Mouse (Mus musculus) bone marrow macrophage, adult 2 months (primary cell): Measurements from ENCODE around the gene Folr2. TPM values are rescaled to one million over a fixed set of nuclear protein-coding genes. Genes with fewer than 3 reads are reported as not detected.

Source experiments
- H3K27ac ChIP-seq: 2 replicates; pipeline ENCODE4 v1.5.1; 2012; ENCODE audit warnings: low read depth, low read length; ENCODE audit not compliant: insufficient read depth
- H3K4me1 ChIP-seq: 2 replicates; pipeline ENCODE4 v1.6.1; 2012; ENCODE audit warnings: low read length; ENCODE audit not compliant: control insufficient read depth, insufficient read depth
- H3K4me3 ChIP-seq: 2 replicates; pipeline ENCODE4 v1.5.1; 2012; ENCODE audit warnings: mild to moderate bottlenecking, low read length, moderate library complexity; ENCODE audit not compliant: insufficient read depth
- CTCF ChIP-seq: IDR thresholded peaks from 2 replicates; pipeline ENCODE4 v1.5.1; 2012; ENCODE audit warnings: low read depth, mild to moderate bottlenecking, low read length, moderate library complexity
- POLR2A ChIP-seq: IDR thresholded peaks from 2 replicates; pipeline ENCODE4 v1.6.1; 2012; ENCODE audit warnings: mild to moderate bottlenecking, low read depth, low read length, borderline replicate concordance
- polyA plus RNA-seq: library from polyadenylated mRNA; stranded (reverse); fragments of >200 nt; gene quantifications from 2 replicates; pipeline ENCODE4 v1.2.4, GENCODE M21; 2012; ENCODE audit not compliant: missing spikeins, insufficient read depth, insufficient read length

The Folr2 gene
- polyA plus RNA-seq, 1 experiment = 471 TPM

DNA sequence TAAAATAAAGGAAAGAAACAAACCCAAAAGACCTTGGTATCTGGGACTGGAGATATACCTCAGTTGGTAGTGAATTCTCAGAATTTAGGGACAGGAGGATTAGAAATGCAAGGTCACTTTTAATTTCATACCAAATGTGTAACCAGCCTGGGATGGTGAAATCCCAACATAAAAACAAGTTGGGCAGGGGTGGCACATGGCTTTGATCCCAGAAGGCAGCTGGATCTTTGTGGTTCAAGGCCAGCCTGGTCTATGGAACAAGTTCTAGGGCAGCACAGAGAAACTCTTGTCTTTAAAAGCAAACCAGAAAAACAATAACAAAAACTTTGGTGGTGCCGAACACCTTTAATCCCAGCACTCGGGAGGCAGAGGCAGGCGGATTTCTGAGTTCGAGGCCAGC, 10.5 kb upstream of the Folr2 start:
- Histone ChIP-seq H3K4me1 (peaks cover 39% of the 10 kb centered on the region), H3K4me3 (no peak overlapping the region), H3K27ac (no peak overlapping the region)
- TF ChIP-seq CTCF (no peak), POLR2A (no peak)

DNA sequence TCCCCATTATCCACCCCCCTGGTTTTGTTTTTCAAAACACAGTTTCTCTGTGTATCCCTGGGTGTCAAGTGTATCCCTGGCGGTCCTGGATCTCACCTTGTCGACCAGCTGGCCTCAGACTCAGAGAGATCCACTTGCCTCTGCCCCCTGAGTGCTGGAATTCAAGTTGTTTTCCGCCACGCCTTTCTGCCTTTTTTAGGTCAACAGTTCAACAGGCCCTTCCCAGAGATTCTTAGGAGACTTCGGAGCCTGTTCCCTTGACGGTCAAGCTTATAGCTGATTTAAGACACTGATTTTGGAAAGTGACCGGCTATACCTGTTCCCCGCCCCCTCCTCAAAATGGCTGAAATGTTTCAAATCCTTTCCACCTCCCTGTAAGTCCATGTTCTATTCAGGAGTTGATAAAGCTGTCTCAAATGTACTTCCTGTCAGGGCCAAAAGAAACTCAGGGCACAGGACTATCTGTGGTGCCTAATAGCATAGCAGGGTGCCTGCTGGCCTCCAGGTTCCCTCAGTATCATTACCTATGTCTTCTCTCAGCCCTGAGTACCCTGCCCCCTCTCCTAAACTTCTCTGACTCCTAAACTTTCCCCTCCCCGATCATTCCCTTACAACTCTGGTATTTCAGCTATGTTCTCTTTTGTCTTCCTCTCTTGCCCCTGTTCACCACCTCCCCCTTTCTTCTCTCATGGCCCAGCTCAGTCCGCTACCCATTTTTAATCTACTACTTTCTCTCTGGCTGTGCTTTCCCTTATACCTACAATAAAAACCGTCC, 9.7 kb upstream of the Folr2 start:
- Histone ChIP-seq H3K4me3 (no peak overlapping the region), H3K27ac (no peak overlapping the region), H3K4me1 (peaks cover 33% of the 10 kb centered on the region)
- TF ChIP-seq CTCF (no peak), POLR2A (no peak)

DNA sequence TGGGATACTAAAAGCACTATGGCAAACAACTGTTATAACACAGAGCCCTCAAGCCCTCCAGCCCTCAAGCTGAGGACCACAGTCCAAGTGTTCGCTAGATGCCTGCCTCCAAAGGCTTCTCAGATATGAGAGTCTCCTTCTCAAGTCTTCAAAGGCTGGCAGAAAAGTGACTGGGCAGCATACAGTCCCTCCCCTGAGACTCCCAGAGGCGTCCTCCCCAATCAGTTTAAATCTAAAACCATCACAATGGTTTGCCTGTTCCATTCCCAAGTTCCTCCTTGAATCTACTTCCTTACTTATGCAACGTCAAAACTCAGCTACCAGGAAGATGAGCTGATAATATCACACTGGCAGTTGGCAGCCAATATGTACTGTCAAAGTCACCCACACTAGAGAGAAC, 6.4 kb upstream of the Folr2 start, which contains the start of gene Anapc15:
Gene Anapc15, plus strand, starts transcription at position 301 of the 400 bp plus-strand sequence.
- Histone ChIP-seq H3K27ac (peak within 1 kb of the TSS; percentile 39), H3K4me1 (peaks cover 17% of the 10 kb centered on the region), H3K4me3 (no peak within 1 kb of the TSS)
- no peak for TF ChIP-seq POLR2A
- no peak for TF ChIP-seq CTCF

DNA sequence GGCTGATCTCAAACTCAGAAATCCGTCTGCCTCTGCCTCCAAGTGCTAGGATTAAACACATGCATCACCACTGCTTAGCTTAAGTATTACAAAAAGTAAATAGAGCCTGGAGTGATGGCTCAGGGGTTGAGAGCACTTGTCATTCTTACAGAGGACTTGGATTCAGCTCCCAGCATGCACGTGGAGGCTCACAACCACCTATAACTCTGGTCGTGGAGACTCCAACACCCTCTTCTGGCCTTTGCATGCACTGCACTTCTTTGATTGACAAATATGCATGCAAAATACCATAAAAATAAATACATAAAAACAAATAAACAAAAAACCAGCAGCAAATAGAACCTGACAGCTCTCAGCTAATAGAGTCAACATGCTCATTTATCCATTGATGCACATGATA, 5.3 kb upstream of the Folr2 start:
- H3K27ac ChIP-seq = no peak overlapping the region
- TF ChIP-seq CTCF = no peak
- TF ChIP-seq POLR2A = no peak

DNA sequence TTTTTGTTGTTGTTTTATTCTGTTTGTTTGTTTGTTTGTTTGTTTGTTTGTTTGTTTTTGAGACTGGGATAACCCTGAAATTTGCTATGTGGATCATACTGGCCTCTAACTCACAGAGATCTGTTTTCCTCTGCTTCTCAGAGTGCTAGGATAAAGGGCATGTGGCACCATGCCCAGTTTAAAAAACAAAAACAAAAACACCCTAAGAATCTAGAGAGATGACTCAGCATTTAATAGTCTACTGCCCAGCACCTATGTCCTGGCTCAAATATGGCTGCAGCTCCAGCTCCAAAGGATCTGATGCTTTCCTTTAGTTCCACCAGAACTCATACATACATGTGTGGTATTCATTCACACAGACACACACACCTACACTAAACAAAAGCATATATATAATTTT, 4.0 kb upstream of the Folr2 start:
- TF ChIP-seq POLR2A = no peak
- no peak for TF ChIP-seq CTCF
- Histone ChIP-seq H3K4me3 (no peak overlapping the region), H3K4me1 (peaks cover 40% of the 10 kb centered on the region)

More for the DNA sequence above, 5.3 kb upstream of the Folr2 start:
- no peak overlapping the region for H3K4me3 ChIP-seq
- H3K4me1 ChIP-seq = peaks cover 27% of the 10 kb centered on the region

DNA sequence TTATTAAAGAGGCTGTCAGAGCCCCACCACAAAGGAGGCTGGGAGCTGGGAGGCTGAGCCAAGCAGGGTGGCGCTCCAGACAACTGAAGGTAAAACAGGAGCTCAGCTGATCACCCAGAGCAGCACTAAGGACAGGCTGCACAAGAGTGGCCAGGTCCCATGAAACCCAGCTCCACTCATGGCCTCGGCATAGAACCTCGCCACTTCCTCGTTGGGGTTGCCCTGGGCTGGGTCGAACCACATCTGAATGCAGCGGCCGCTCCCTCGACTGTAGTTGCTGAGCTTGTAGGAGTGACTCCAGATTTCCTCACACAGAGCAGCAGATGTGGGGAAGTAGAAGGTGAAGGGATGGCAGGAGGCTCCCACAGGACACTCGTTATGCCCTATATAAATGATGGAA, 1.4 kb upstream of the Folr2 start:
- H3K4me3 ChIP-seq = no peak overlapping the region
- peak overlapping the region; percentile 68 for H3K27ac ChIP-seq
- TF ChIP-seq CTCF (no peak), POLR2A (no peak)
- H3K4me1 ChIP-seq = peaks cover 45% of the 10 kb centered on the region

More for the DNA sequence above, 4.0 kb upstream of the Folr2 start:
- no peak overlapping the region for H3K27ac ChIP-seq

DNA sequence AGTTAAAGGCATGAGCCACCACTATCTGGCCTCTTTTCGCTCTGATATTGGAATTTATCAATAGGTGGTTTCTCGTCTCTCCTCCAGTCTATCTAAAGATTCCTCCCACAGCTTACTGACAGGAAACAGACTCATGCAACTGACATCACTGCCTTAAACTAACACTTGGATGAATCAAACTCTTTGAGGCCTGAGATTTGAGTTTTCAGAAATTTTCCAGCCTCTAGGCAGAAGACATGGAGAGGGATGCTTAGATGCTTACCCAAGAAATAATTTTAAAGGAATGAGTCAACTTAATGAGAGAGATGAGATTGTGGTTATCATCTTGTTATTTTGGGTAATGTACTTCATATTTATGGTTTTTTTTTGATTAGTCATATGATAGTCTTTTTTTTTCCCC, 3.2 kb downstream of the Folr2 start:
- H3K4me1 ChIP-seq = peaks cover 70% of the 10 kb centered on the region
- peak overlapping the region; percentile 88 for H3K27ac ChIP-seq
- TF ChIP-seq CTCF = no peak
- H3K4me3 ChIP-seq = no peak overlapping the region

DNA sequence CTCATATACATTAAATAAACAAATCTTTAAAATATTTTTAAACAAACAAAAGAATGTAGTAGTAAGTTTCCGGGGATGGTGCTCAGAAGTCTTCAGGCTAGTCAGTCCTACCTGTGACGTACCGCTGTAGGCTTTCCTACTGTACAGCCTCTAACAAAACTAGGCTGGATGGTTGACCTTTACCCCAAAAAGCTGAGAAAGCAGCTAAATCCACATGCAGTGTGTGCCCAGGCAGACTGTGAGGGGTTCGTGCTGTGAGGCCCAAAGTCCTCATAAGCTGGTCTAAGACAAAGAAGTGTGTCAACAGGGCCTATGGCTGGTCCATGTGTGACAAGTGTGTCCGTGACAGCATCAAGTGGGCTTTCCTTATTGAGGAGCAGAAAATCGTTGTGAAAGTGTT, 4.1 kb downstream of the Folr2 start:
- Histone ChIP-seq H3K4me1 (peaks cover 69% of the 10 kb centered on the region), H3K27ac (peak overlapping the region; percentile 88), H3K4me3 (no peak overlapping the region)
- TF ChIP-seq POLR2A (no peak), CTCF (no peak)

DNA sequence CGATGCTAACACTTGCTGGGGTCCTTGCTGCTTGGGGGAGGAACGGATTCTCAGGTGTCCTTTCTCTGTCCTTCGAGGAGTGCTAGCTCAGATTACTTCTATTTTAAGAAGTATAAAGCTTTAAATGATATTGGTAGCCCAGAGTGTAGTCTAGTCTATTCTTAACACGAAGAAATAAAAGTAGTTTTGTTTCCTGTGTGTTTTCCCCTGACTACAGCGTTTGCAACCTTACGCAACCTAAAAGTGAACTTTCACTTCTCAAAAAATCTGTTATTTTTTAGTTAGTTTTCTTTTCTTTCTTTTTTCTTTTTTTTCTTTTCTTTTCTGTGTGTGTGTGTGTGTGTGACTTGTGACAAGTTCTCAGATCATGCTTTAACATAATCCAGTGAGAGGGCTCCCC, 5.3 kb downstream of the Folr2 start:
- Histone ChIP-seq H3K27ac (peak overlapping the region; percentile 98), H3K4me3 (no peak overlapping the region), H3K4me1 (peaks cover 59% of the 10 kb centered on the region)
- TF ChIP-seq POLR2A (no peak), CTCF (no peak)

DNA sequence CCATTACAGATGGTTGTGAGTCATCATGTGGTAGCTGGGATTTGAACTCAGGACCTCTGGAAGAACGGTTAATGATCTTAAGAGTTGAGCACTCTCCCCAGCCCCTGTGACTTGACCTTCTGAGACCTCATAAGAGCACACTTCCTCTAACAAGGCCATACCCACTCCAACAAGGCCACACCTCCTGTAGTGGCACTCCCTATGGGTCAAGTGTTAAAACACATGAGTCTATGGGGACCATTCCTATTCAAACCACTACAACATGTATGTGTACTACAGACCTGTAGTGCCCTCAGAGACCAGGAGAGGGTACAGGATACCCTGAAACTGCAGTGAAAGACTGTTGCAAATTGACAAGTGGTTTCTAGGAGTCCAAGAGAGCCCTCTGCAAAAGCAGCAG, 9.1 kb downstream of the Folr2 start:
- H3K4me3 ChIP-seq = no peak overlapping the region
- peaks cover 38% of the 10 kb centered on the region for H3K4me1 ChIP-seq
- peak overlapping the region; percentile 34; the same call in 1 of the 2 replicates for H3K27ac ChIP-seq
- TF ChIP-seq POLR2A (no peak), CTCF (no peak)

DNA sequence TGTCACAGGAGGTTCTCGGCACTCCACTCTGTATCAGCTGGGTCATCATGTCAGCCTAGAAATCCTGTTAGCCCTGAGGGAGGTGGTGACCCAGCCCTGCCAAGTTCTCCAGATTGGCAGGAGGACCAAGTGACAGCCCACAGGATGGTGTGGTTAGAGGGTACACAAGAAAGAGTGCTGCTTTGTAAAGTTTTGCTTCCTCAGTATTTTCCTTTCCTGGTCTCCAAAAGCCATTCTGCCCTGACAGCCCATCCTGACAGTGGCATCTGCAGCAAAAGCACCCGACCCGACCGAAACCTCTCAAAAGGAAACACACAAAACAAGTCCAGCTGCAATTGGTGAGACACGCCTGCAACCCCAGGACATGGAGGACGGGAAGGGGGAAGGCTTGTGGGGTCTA, 12.8 kb downstream of the Folr2 start:
- TF ChIP-seq CTCF = no peak
- no peak for TF ChIP-seq POLR2A
- H3K4me1 ChIP-seq = peaks cover 25% of the 10 kb centered on the region
- no peak overlapping the region for H3K4me3 ChIP-seq
- no peak overlapping the region for H3K27ac ChIP-seq
